ENCODE assay signal across 35 mouse cellular contexts in the genomic region with DNA sequence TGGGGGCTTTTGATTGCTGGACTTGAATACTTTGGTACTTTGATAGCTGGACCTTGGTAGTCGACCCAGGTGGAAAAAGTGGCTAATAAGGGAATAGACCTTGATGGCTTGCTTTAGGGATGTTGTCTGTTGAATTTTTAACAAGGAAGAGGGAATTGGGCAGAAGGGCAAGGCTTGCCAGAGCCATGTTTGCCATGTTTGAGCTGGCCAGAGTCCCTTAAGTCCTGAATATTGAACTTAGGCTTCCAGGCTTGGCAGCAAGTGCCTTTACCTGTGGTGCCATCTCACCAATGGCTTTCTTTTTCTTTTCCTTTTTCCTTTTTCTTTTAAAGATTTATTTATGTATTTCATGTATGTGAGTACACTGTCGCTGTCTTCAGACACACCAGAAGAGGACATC. TPM values are rescaled to one million over a fixed set of nuclear protein-coding genes. Genes with fewer than 3 reads are reported as not detected.
"Had no signal": no experiment of that assay in that cellular context is flagged by ENCODE, and none has a peak within 500 bp of the region (broad histone marks: within the 10 kb centered on the region; RNA-seq: fewer than 3 reads in every experiment).

No protein-coding gene starts in this region.

- H3K9ac ChIP-seq: limb, embryonic 12.5 days; limb, embryonic 13.5 days; limb, embryonic 15.5 days; liver, embryonic 12.5 days; liver, embryonic 13.5 days; liver, embryonic 14.5 days; liver, embryonic 15.5 days; liver, postnatal 0 days; lung, embryonic 14.5 days; lung, embryonic 15.5 days; midbrain, embryonic 12.5 days; midbrain, embryonic 13.5 days; midbrain, embryonic 15.5 days; neural tube, embryonic 12.5 days had no signal

- H3K36me3 ChIP-seq: limb, embryonic 10.5 days; limb, embryonic 12.5 days; limb, embryonic 13.5 days; limb, embryonic 15.5 days; liver, embryonic 12.5 days; liver, embryonic 13.5 days; liver, embryonic 15.5 days; lung, embryonic 15.5 days; midbrain, embryonic 10.5 days; midbrain, embryonic 12.5 days; midbrain, embryonic 13.5 days; midbrain, embryonic 15.5 days; neural tube, embryonic 12.5 days had no signal

- H3K4me3 ChIP-seq: left cerebral cortex, adult 2 months; limb, embryonic 10.5 days; limb, embryonic 12.5 days; limb, embryonic 13.5 days; limb, embryonic 15.5 days; liver, embryonic 12.5 days; liver, embryonic 13.5 days; liver, embryonic 15.5 days; lung, embryonic 15.5 days; megakaryocyte, embryonic 14.5 days; midbrain, embryonic 10.5 days; midbrain, embryonic 12.5 days; midbrain, embryonic 13.5 days; midbrain, embryonic 15.5 days; myocyte; neural tube, embryonic 12.5 days had no signal

- H3K27ac ChIP-seq: left cerebral cortex, adult 2 months; limb, embryonic 10.5 days; limb, embryonic 12.5 days; limb, embryonic 13.5 days; limb, embryonic 15.5 days; liver, embryonic 12.5 days; liver, embryonic 13.5 days; liver, embryonic 14.5 days; liver, embryonic 15.5 days; lung, embryonic 15.5 days; macrophage; midbrain, embryonic 10.5 days; midbrain, embryonic 12.5 days; midbrain, embryonic 13.5 days; midbrain, embryonic 15.5 days; neural tube, embryonic 12.5 days had no signal

- DNase-seq: left cerebral cortex, postnatal 4 days; liver, embryonic 13.5 days; liver, postnatal 0 days; lung, adult 18-20 months; lung, adult 2 months; lung, embryonic 14.5 days; lung, postnatal 10 days; lung, postnatal 14 days; lung, postnatal 36 days; lung, postnatal 4 days; midbrain, embryonic 14.5 days had no signal

- H3K4me1 ChIP-seq: limb, embryonic 10.5 days; limb, embryonic 12.5 days; limb, embryonic 13.5 days; limb, embryonic 15.5 days; liver, embryonic 12.5 days; liver, embryonic 13.5 days; liver, embryonic 15.5 days; lung, embryonic 15.5 days; midbrain, embryonic 10.5 days; midbrain, embryonic 12.5 days; midbrain, embryonic 13.5 days; midbrain, embryonic 15.5 days; neural tube, embryonic 12.5 days had no signal

- H3K27me3 ChIP-seq: limb, embryonic 12.5 days; limb, embryonic 13.5 days; limb, embryonic 15.5 days; liver, embryonic 12.5 days; liver, embryonic 13.5 days; liver, embryonic 15.5 days; lung, embryonic 15.5 days; midbrain, embryonic 12.5 days; midbrain, embryonic 13.5 days; midbrain, embryonic 15.5 days; neural tube, embryonic 12.5 days had no signal

RNA-seq across cellular contexts. Expression of a gene that starts 38.4 kb away (rescaled TPM):
- total RNA-seq: megakaryocyte progenitor cell, adult 5-6 weeks; megakaryocyte, adult 5-6 weeks; megakaryocyte-erythroid progenitor cell, adult 5-6 weeks; monocyte, adult 5-6 weeks had no signal
- polyA plus RNA-seq: limb, embryonic 10.5 days; limb, embryonic 14.5 days; lung, adult 2 months; lung, embryonic 14.5 days; lung, embryonic 15.5 days; lung, embryonic 16.5 days; lung, postnatal 0 days; macrophage; myocyte had no signal
